Mouse (Mus musculus) B cell, adult (primary cell): Measurements from ENCODE around the gene Cdc5l. TPM values are rescaled to one million over a fixed set of nuclear protein-coding genes. Genes with fewer than 3 reads are reported as not detected.

Experiments
- total RNA-seq: library from RNA; stranded (reverse); gene quantifications from 4 replicates; pipeline ENCODE4 v1.2.4, GENCODE M21; 2023; ENCODE audit not compliant: inconsistent age

The Cdc5l gene
- 94.6 to 97.8 TPM (median 95.5 TPM) in 4 replicates for total RNA-seq

GRCm38 (mm10) chr17:45433419-45434261, at the start of gene Cdc5l:
Cdc5l (minus strand) TSS chr17:45433737.

GRCm38 (mm10) chr17:45474669-45475465, 41.3 kb upstream of the Cdc5l start, which contains the start of gene Spats1:
Spats1 (minus strand) TSS chr17:45475415.

Other genes starting within 250 kb of the Cdc5l start
- not detected in 4 replicates for gene Spats1, start 41.7 kb upstream of the Cdc5l start, total RNA-seq
- 13.8 to 18.5 TPM (median 17.9 TPM) in 4 replicates for gene Aars2, start 73.1 kb upstream of the Cdc5l start, total RNA-seq
- gene Tcte1, start 89.7 kb upstream of the Cdc5l start, total RNA-seq = not detected in 4 replicates
- gene Tmem151b, start 115.9 kb upstream of the Cdc5l start, total RNA-seq = 0.16 to 0.80 TPM (median 0.47 TPM) in 4 replicates
- 151 to 160 TPM (median 154 TPM) in 4 replicates for gene Nfkbie, start 122.0 kb upstream of the Cdc5l start, total RNA-seq
- gene Slc35b2, start 130.1 kb upstream of the Cdc5l start, total RNA-seq = 50.3 to 70.4 TPM (median 57.4 TPM) in 4 replicates
- gene Hsp90ab1, start 139.5 kb upstream of the Cdc5l start, total RNA-seq = 1,056 to 1,151 TPM (median 1,099 TPM) in 4 replicates
- gene Slc29a1, start 165.9 kb upstream of the Cdc5l start, total RNA-seq = 22.9 to 26.3 TPM (median 25.1 TPM) in 4 replicates
- gene Mymx, start 168.4 kb upstream of the Cdc5l start, total RNA-seq = not detected in 4 replicates
- 1.5 to 3.8 TPM (median 2.1 TPM) in 4 replicates for gene Capn11, start 225.6 kb upstream of the Cdc5l start, total RNA-seq